Mouse (Mus musculus) cortical plate, adult 2 months (tissue): ENCODE results near the gene Fnbp4.

Experiments
- CTCF ChIP-seq: fragments of 200-500 bp; IDR thresholded peaks from 2 replicates; pipeline ENCODE4 v1.5.1; 2011; ENCODE audit warnings: mild to moderate bottlenecking, control low read depth, low read length; ENCODE audit not compliant: insufficient read depth; ENCODE audit errors: extremely low read depth
- POLR2A ChIP-seq: fragments of 200-500 bp; IDR thresholded peaks from 2 replicates; pipeline ENCODE4 v1.6.1; 2011; ENCODE audit warnings: mild to moderate bottlenecking, low read length, control low read depth; ENCODE audit not compliant: insufficient read depth; ENCODE audit errors: extremely low read depth

DNA sequence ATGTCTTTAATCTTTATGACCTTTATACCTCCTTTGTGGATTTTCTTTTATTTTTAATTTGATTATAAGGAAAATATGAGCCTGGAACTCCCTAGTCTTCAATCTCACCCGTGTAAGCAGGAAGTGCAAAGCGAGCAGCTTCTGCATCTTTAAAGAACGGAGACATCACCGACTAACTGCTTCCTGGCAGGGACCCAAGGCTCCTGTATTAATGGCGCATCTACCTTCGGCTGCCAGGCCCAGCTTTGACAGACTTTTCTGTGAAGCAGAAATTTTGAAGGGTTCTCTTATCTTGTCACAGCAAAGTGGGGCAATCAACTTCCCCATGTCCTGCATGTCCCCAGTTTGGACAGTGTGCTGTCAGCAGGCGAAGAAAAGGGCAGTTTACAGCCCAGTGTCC, 83.6 kb downstream of the Fnbp4 start:
- TF ChIP-seq CTCF (no peak), POLR2A (no peak)
